Mouse (Mus musculus): Measurements from ENCODE around the gene C8g.

DNA sequence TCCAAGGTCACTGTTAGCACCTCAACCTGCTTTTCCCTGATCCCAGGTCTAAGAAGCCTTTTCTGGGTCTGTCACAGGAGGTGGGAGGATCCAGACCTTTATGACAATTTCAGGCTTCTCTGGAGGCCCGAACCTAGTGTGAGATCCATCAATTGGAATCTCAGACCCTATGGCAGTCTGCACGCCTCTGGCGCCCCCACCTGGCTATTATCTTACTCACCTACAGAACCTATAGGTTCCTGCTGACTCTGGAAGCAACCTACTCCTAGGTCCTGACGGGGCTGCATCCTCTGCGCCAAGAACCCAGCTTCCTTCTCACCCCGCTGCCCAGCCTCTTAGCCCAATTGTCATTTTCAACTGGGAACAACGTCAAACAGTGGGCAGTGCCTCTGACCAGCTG lies 18.6 kb downstream of the C8g start:
- TF ChIP-seq POLR2A (IDR thresholded peaks at IDR 0.05; ENCODE audit: insufficient read length, low read depth) (no peak), SRF (IDR thresholded peaks at IDR 0.05; ENCODE audit: control insufficient read depth, insufficient read length, low read depth) (no peak), TCF12 (IDR thresholded peaks at IDR 0.05; ENCODE audit: insufficient read depth, poor library complexity, severe bottlenecking) (no peak), E2F4 (IDR thresholded peaks at IDR 0.05; ENCODE audit: insufficient read depth) (no peak), MAX (IDR thresholded peaks at IDR 0.05; ENCODE audit: low read depth) (no peak), CEBPB (IDR thresholded peaks at IDR 0.05; ENCODE audit: insufficient read depth, poor library complexity, severe bottlenecking) (no peak), POLR2AphosphoS2 (IDR thresholded peaks at IDR 0.05; ENCODE audit: insufficient read length, low read depth) (no peak), USF1 (IDR thresholded peaks at IDR 0.05; ENCODE audit: low read depth) (no peak), TCF3 (IDR thresholded peaks at IDR 0.05; ENCODE audit: insufficient read length, low read depth) (no peak), MYOG (IDR thresholded peaks at IDR 0.05; ENCODE audit: control insufficient read depth in 1 of 3, insufficient read depth in 1 of 3, insufficient read length in 2 of 3, low read depth in 2 of 3) (no peak), MYOD1 (IDR thresholded peaks at IDR 0.05; ENCODE audit: control insufficient read depth in 1 of 3, insufficient read length in 2 of 3, low read depth in 2 of 3) (no peak), REST (IDR thresholded peaks at IDR 0.05; ENCODE audit: insufficient read depth, insufficient read length) (no peak)

Data from myocyte (in vitro differentiated cells).